Mouse (Mus musculus) adrenal gland, postnatal 10 days (tissue): ENCODE results near the gene Grid1. TPM values are rescaled to one million over a fixed set of nuclear protein-coding genes. Genes with fewer than 3 reads are reported as not detected.

Source experiments
- DNase-seq: peaks from one replicate; pipeline ENCODE4 v3.0.0; 2021; ENCODE audit warnings: mixed read lengths
- microRNA-seq: library from miRNA; unstranded; fragments of <30 nt; microRNA quantifications from one replicate; pipeline ENCODE4 v1.2.0, GENCODE M21; 2021
- total RNA-seq, 2 experiments: library from RNA; stranded (reverse); gene quantifications; 2 replicates each; pipeline ENCODE4 v1.2.3; 2021

The Grid1 gene
- total RNA-seq, 2 experiments from 2014 or later: 0.57 to 0.61 TPM

- DNase-seq: no peak
Observed at GRCm38 (mm10) chr14:35453702-35454101, 633.8 kb downstream of the Grid1 start.

DNA sequence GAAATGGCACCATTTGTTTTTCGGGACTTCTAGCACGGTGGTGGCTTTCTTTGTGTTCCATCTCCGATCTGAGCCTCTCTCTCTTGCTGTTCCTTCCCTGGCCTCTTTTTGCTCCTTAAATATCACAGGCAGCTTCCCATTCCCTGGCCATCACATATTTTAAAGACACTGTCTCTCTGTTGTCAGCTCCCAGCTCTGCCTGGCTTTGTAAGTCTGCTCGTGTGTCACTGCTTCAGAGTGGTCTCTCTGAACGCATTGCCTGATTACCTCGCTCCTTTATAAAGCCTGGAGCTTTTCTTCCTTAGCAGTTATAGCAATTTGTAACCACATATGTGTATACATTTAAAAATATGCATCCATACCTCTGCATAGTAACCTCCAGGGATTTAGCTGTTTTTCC lies 648.3 kb downstream of the Grid1 start:
- DNase-seq: no peak

- no peak for DNase-seq
Observed at GRCm38 (mm10) chr14:35486017-35486416, 666.1 kb downstream of the Grid1 start.

GRCm38 (mm10) chr14:35502324-35502723 lies 682.4 kb downstream of the Grid1 start:
- DNase-seq: no peak

- DNase-seq: no peak
Observed at GRCm38 (mm10) chr14:35519402-35519801, 699.5 kb downstream of the Grid1 start.

DNA sequence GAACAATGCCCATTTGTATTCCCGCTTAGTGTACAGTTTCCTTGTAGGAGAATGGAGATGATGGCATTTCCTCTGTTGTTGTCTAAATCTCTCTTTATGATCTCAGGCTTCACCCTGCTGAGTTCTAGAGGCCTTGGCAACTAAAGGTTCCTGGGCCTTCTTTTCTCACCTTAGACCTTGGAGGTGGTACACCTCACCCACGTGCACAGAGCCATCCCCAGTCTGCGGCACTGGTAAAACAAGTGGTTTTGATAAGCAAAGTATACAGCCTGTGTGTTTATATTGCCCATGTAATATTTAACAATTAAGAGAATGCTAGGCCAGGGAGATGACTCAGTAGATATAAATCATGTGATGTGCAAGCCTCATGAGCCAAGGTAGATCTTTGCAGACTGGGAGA lies 718.9 kb downstream of the Grid1 start:
- DNase-seq: no peak

- no peak for DNase-seq
Observed at GRCm38 (mm10) chr14:35541254-35541991, 721.5 kb downstream of the Grid1 start.

DNA sequence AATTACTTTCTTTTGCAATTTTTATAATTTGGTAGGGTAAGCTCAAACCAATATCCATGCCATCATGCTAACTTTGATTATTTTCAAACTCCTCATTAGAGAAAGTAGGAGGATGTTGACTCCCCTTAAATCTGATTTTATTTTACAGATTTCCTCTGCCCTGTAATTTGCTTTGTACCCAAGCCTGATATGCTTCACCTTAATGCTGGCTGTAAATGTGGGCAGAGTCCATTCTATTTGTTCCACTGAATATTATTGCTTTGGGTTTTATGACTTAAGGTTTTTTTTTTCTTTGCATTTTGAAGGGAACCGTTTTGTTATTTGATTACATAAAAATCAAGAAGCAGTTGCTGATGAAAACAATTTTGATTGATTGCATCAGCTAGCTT lies 722.1 kb downstream of the Grid1 start:
- no peak for DNase-seq

DNA sequence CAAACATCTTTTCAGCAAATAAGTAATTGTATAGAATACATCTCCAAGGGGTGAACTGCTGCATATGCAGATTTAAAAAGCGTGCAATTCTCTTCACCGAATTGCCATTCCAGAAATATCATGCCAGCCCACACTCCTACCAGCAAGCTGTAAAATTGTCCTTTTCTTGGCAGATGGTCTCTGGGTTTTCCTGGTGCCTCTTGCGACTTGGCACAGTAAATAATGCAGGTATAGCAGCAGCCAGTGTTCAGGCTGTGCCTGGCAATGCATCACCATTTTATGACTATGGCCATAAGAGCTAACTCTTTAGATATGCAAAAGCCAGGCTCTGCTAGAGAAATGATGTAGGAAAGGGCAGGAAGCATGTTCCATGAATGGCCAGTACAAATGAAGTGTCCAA lies 734.4 kb downstream of the Grid1 start:
- DNase-seq: no peak

DNA sequence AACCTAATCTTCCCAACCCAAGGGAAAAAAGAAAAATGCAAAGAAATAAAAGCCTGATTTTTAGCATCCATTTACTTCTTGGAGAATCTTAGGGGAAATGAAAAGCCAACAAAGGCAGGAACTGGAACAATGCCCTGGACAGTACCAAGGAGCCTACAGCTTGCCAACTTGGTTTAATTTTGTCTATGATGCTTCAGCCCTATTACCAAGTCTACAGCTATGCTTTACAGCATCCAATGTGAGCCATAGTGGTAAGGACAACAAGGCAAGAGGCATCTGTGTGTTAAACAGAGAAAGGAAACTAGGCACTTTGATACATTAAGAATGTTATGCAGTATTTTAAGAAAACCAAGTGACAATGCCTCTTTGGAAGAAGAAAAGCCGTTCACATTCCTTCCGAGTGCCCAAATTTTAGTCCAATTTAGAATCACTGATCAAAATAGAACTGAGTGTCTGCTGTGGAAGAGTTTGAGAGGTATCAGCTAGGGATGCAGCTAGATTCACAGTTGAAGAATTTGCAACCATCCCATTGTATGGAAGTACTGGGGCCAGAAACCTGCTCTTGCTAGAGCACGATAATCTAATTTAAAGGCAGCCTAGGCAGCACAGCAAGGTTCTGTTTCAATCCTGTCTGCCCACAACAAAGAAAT lies 741.5 kb downstream of the Grid1 start:
- DNase-seq: no peak

DNA sequence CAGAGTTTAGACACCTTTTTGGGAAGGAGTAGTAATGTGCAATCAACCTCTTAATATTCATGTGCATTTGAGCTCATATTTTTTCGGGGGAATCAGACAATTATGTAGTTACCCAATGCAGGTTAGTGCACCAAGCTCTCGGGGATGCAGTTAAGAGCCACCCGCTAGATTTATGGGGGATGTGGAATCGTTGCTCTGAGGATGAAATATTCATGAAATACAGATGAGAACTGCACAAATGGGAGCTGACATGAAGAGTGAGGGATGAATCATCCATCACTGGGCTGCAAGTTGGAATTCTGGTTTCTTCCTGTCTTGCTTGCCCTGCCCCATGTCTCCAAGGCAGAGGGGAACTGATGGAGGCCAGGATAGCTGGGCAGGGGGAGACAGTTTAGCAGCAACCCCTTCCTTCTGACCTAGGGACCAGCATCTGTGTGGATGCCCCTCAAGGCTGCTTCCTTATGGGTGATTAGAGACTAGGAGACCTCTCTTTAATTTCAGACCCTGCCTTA lies 753.1 kb downstream of the Grid1 start:
- DNase-seq: no peak

DNA sequence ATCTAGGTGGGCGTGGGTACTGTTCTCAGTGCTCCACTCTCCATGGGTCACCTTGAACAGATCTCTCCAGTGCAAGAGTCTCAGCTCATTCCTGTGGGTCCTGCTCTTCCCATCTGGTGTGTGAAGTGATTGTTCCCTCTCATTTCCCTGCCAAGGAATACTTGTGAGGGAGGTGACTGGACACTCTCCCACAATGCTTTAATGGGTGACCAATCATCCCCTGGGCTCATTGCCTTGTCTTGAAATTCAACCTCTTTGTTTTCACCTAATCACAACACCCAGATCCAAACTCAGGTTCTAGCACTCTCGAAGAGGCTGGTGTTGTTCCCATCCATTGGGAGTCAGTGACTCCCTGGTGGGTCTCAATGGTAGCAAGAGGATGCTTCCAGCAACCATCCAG lies 754.6 kb downstream of the Grid1 start:
- DNase-seq: no peak

GRCm38 (mm10) chr14:35575285-35575684 lies 755.4 kb downstream of the Grid1 start:
- no peak for DNase-seq

DNA sequence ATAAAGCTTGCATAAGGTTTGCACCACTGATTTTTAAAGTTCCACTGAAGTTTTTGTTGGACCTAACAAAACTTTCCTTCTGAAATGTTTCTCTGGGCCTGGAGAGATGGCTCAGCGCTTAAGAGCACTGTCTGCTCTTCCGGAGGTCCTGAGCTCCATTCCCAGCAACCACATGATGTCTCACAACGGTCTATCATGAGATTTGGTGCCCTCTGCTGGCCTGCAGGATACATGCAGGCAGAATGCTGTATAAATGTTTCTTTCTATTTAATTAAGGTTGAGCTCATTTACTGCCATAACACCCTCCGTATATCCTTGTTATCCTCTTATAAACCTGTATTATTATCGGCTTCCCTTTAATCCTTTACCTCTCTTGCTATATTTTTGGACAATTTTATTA lies 805.8 kb downstream of the Grid1 start:
- no peak for DNase-seq

Small RNAs within 50 kb of the gene (microRNA-seq; reads per million reads assigned to microRNA genes)
- gene Mir346: 1.4 reads per million

Other genes with a start within 250 kb of the Grid1 start
- 10 to 100 TPM; 26.5 to 94.8 TPM for gene Ldb3, start 231.4 kb upstream of the Grid1 start, total RNA-seq
- not detected for gene Opn4, start 220.0 kb upstream of the Grid1 start, total RNA-seq
- 10 to 100 TPM; 71.0 to 71.4 TPM for gene Wapl, start 146.2 kb upstream of the Grid1 start, total RNA-seq